Mouse (Mus musculus): ENCODE results near the gene Lepr. TPM values are rescaled to one million over a fixed set of nuclear protein-coding genes. Genes with fewer than 3 reads are reported as not detected.

Gene Lepr
- 2.4 and 2.8 TPM in 2 replicates for polyA plus RNA-seq (2012; rRNA removed)

GRCm38 (mm10) chr4:101717367-101718121 lies at the start of gene Lepr:
Gene Lepr (plus strand): TSS chr4:101717404.

DNA sequence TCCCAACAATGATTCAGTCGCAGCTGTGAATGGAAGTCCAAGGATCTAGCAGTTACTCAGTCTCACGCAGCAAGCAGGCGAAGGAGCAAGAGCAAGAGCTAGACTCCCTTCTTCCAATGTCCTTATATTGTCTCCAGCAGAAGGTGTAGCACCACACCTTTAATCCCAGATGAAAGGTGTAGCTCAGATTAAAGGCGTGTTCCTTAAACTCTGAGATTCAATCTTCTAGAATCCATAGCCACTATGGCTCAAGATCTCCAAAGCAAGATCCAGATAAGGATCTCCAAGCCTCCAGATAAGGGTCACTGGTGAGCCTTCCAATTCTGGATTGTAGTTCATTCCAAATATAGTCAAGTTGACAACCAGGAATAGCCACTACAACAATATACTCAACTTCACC lies 126.7 kb downstream of the Lepr start, which contains the start of gene B020004J07Rik:
TSS of gene B020004J07Rik (minus strand) at position 101 of the 400 bp plus-strand sequence.

Other genes starting within 250 kb of the Lepr start
- gene Dnajc6, start 220.8 kb upstream of the Lepr start, polyA plus RNA-seq (2012; rRNA removed), result 1.2 TPM in 2 replicates
- gene Leprot, start 69.7 kb upstream of the Lepr start, polyA plus RNA-seq (2012; rRNA removed), result 59.2 and 63.7 TPM in 2 replicates
- not detected in 2 replicates for gene B020004J07Rik, start 126.6 kb downstream of the Lepr start, polyA plus RNA-seq (2012; rRNA removed)
- gene C130073F10Rik, start 176.4 kb downstream of the Lepr start, polyA plus RNA-seq (2012; rRNA removed), result not detected in 2 replicates
- gene Gm12800, start 191.7 kb downstream of the Lepr start, polyA plus RNA-seq (2012; rRNA removed), result not detected in 2 replicates
- not detected in 2 replicates for gene Gm12794, start 223.0 kb downstream of the Lepr start, polyA plus RNA-seq (2012; rRNA removed)